Mouse (Mus musculus) cerebellum, postnatal 25 days (tissue): ENCODE measurements around the gene Grhl1.

Experiments
- DNase-seq, 2 experiments: peaks; one replicate each; pipeline ENCODE4 v3.0.0; 2021; ENCODE audit warnings: mixed read lengths in 2 of 2

Grhl1 gene

GRCm38 (mm10) chr12:24648094-24648493, 76.0 kb downstream of the Grhl1 start:
- no peak for DNase-seq

- no peak for DNase-seq
Measured at GRCm38 (mm10) chr12:24650415-24651062, 78.5 kb downstream of the Grhl1 start.

- DNase-seq = peak; percentile 97 to 99
Measured at GRCm38 (mm10) chr12:24651063-24651557, 79.0 kb downstream of the Grhl1 start, which contains the start of gene Klf11. Gene Klf11 (plus strand): TSS chr12:24651274.

GRCm38 (mm10) chr12:24651642-24652342, 79.7 kb downstream of the Grhl1 start:
- peak; percentile 80 to 86 for DNase-seq

GRCm38 (mm10) chr12:24654065-24654862, 82.2 kb downstream of the Grhl1 start:
- no peak for DNase-seq

- DNase-seq = no peak
Measured at GRCm38 (mm10) chr12:24656436-24656835, 84.4 kb downstream of the Grhl1 start.

GRCm38 (mm10) chr12:24658998-24659397, 86.9 kb downstream of the Grhl1 start:
- no peak for DNase-seq

- no peak for DNase-seq
Measured at GRCm38 (mm10) chr12:24659923-24660322, 87.8 kb downstream of the Grhl1 start.

- no peak for DNase-seq
Measured at GRCm38 (mm10) chr12:24661100-24661499, 89.0 kb downstream of the Grhl1 start.

GRCm38 (mm10) chr12:24662131-24662530, 90.0 kb downstream of the Grhl1 start:
- DNase-seq = no peak
